Mouse (Mus musculus) ES-Bruce4 (cell line): ENCODE measurements around the gene Lhfpl2.

ENCODE experiments used
- CTCF ChIP-seq: IDR thresholded peaks from one replicate; pipeline ENCODE4 v1.8.1; 2011; ENCODE audit warnings: low read depth, low read length
- EP300 ChIP-seq: IDR thresholded peaks from 2 replicates; pipeline ENCODE4 v1.6.1; 2011; ENCODE audit warnings: low read depth, low read length; ENCODE audit not compliant: insufficient read depth

- TF ChIP-seq EP300 (no peak), CTCF (peak; percentile 71)
Measured at GRCm38 (mm10) chr13:94059778-94060177, 2.2 kb downstream of the Lhfpl2 start.
